Mouse (Mus musculus) limb, embryonic 15.5 days (tissue): Measurements from ENCODE around the gene Fam107a. TPM values are rescaled to one million over a fixed set of nuclear protein-coding genes. Genes with fewer than 3 reads are reported as not detected.
A peak's percentile ranks its signal among the peaks of the same experiment; 100 is the strongest.

Source experiments
- ATAC-seq: fragments of 200-750 bp; cut with Nextera tagmentation; 2 replicates; pipeline ENCODE4 v1.8.0; 2017; ENCODE audit warnings: low read depth, moderate TSS enrichment; ENCODE audit not compliant: insufficient number of reproducible peaks, low FRiP score, low TSS enrichment
- H3K27ac ChIP-seq: fragments of 300-500 bp; sonication (generic); 2 replicates; pipeline ENCODE4 v1.5.1; 2015; ENCODE audit warnings: moderate library complexity, mild to moderate bottlenecking, inconsistent platforms
- H3K27me3 ChIP-seq: fragments of 300-500 bp; sonication (generic); 2 replicates; pipeline ENCODE4 v1.6.1; 2015; ENCODE audit warnings: inconsistent platforms
- H3K36me3 ChIP-seq: fragments of 300-500 bp; sonication (generic); 2 replicates; pipeline ENCODE4 v1.6.1; 2015; ENCODE audit warnings: inconsistent platforms
- H3K4me1 ChIP-seq: fragments of 300-500 bp; sonication (generic); 2 replicates; pipeline ENCODE4 v1.6.1; 2015; ENCODE audit warnings: inconsistent platforms
- H3K4me2 ChIP-seq: fragments of 300-500 bp; sonication (generic); 2 replicates; pipeline ENCODE4 v1.6.1; 2015; ENCODE audit warnings: mild to moderate bottlenecking, inconsistent platforms
- H3K4me3 ChIP-seq: fragments of 300-500 bp; sonication (generic); 2 replicates; pipeline ENCODE4 v1.5.1; 2015; ENCODE audit warnings: mild to moderate bottlenecking, inconsistent platforms
- H3K9ac ChIP-seq: fragments of 300-500 bp; sonication (generic); 2 replicates; pipeline ENCODE4 v1.6.1; 2015; ENCODE audit warnings: inconsistent platforms
- H3K9me3 ChIP-seq: fragments of 300-500 bp; sonication (generic); 2 replicates; pipeline ENCODE4 v1.6.1; 2016; ENCODE audit warnings: inconsistent platforms
- WGBS: fragments of 180-500 bp; shearing (Covaris S2); methylation state at CpG from one replicate; pipeline ENCODE4 v1.1.7; 2015; 5-methylcytosine and 5-hydroxymethylcytosine counted together
- polyA plus RNA-seq: library from polyadenylated mRNA; unstranded; fragments of >200 nt; fragmentation: Nextera tagmentation; extraction: Ambion mirVana; gene quantifications from 2 replicates; pipeline ENCODE4 v1.2.1, GENCODE M21; 2015

Fam107a gene
- polyA plus RNA-seq, 1 experiment from 2014 or later, result 0.51 TPM

- no peaks in the 10 kb centered on the region for H3K9me3 ChIP-seq
- WGBS, result 69% methylated on average over 3 of the region's 3 CpGs
- no peak for ATAC-seq
- no peak overlapping the region for H3K4me2 ChIP-seq
- no peak overlapping the region for H3K9ac ChIP-seq
- no peak overlapping the region for H3K4me3 ChIP-seq
- H3K27ac ChIP-seq, result no peak overlapping the region
- H3K4me1 ChIP-seq, result peaks cover 29% of the 10 kb centered on the region
- no peaks in the 10 kb centered on the region for H3K36me3 ChIP-seq
- no peaks in the 10 kb centered on the region for H3K27me3 ChIP-seq
Measured at GRCm38 (mm10) chr14:8334511-8334910, 16.7 kb upstream of the Fam107a start.

GRCm38 (mm10) chr14:8332314-8333252, 14.8 kb upstream of the Fam107a start:
- Histone ChIP-seq H3K36me3 (no peaks in the 10 kb centered on the region), H3K27ac (no peak overlapping the region), H3K9me3 (no peaks in the 10 kb centered on the region), H3K9ac (no peak overlapping the region), H3K4me2 (no peak overlapping the region), H3K4me3 (no peak overlapping the region), H3K4me1 (peaks cover 35% of the 10 kb centered on the region), H3K27me3 (no peaks in the 10 kb centered on the region)
- WGBS, result 70% methylated on average over 11 of the region's 11 CpGs
- ATAC-seq, result no peak

- Histone ChIP-seq H3K4me1 (peaks cover 37% of the 10 kb centered on the region), H3K36me3 (no peaks in the 10 kb centered on the region), H3K4me3 (no peak overlapping the region), H3K27me3 (no peaks in the 10 kb centered on the region), H3K9me3 (no peaks in the 10 kb centered on the region), H3K4me2 (no peak overlapping the region), H3K27ac (no peak overlapping the region), H3K9ac (no peak overlapping the region)
- WGBS, result 62% methylated on average over 14 of the region's 14 CpGs
- ATAC-seq, result no peak
Measured at GRCm38 (mm10) chr14:8331307-8331905, 13.6 kb upstream of the Fam107a start.

GRCm38 (mm10) chr14:8330390-8330789, 12.6 kb upstream of the Fam107a start:
- WGBS, result 41% methylated on average over 6 of the region's 6 CpGs

GRCm38 (mm10) chr14:8329552-8329951, 11.7 kb upstream of the Fam107a start:
- ATAC-seq, result no peak
- WGBS, result 55% methylated on average over 4 of the region's 4 CpGs
- H3K4me2 ChIP-seq, result no peak overlapping the region
- H3K9me3 ChIP-seq, result no peaks in the 10 kb centered on the region
- no peak overlapping the region for H3K4me3 ChIP-seq
- no peak overlapping the region for H3K27ac ChIP-seq
- H3K9ac ChIP-seq, result no peak overlapping the region
- peaks cover 29% of the 10 kb centered on the region; the same call in 1 of the 2 replicates for H3K4me1 ChIP-seq
- no peaks in the 10 kb centered on the region for H3K27me3 ChIP-seq
- H3K36me3 ChIP-seq, result no peaks in the 10 kb centered on the region

More at GRCm38 (mm10) chr14:8330390-8330789, 12.6 kb upstream of the Fam107a start:
- Histone ChIP-seq H3K4me3 (no peak overlapping the region), H3K4me1 (peaks cover 29% of the 10 kb centered on the region; the same call in 1 of the 2 replicates), H3K4me2 (no peak overlapping the region), H3K9ac (no peak overlapping the region), H3K36me3 (no peaks in the 10 kb centered on the region), H3K27me3 (no peaks in the 10 kb centered on the region), H3K27ac (no peak overlapping the region), H3K9me3 (no peaks in the 10 kb centered on the region)
- no peak for ATAC-seq

- H3K9me3 ChIP-seq, result no peaks in the 10 kb centered on the region
- H3K27ac ChIP-seq, result no peak overlapping the region
- H3K27me3 ChIP-seq, result no peaks in the 10 kb centered on the region
- H3K4me1 ChIP-seq, result peaks cover 28% of the 10 kb centered on the region; the same call in 1 of the 2 replicates
- no peak overlapping the region for H3K4me3 ChIP-seq
- H3K9ac ChIP-seq, result no peak overlapping the region
- no peaks in the 10 kb centered on the region for H3K36me3 ChIP-seq
- ATAC-seq, result no peak
- 45% methylated on average over 1 of the region's 1 CpGs for WGBS
- no peak overlapping the region for H3K4me2 ChIP-seq
Measured at GRCm38 (mm10) chr14:8327371-8327770, 9.5 kb upstream of the Fam107a start.

- no peaks in the 10 kb centered on the region for H3K36me3 ChIP-seq
- H3K4me1 ChIP-seq, result peaks cover 24% of the 10 kb centered on the region; the same call in 1 of the 2 replicates
- H3K27me3 ChIP-seq, result no peaks in the 10 kb centered on the region
- ATAC-seq, result no peak
- no peak overlapping the region for H3K4me2 ChIP-seq
- no peak overlapping the region for H3K9ac ChIP-seq
- no peak overlapping the region for H3K4me3 ChIP-seq
- H3K9me3 ChIP-seq, result no peaks in the 10 kb centered on the region
- H3K27ac ChIP-seq, result no peak overlapping the region
Measured at GRCm38 (mm10) chr14:8326961-8327360, 9.1 kb upstream of the Fam107a start.

GRCm38 (mm10) chr14:8325746-8326145, 7.9 kb upstream of the Fam107a start:
- Histone ChIP-seq H3K4me3 (no peak overlapping the region), H3K27ac (no peak overlapping the region), H3K4me2 (no peak overlapping the region), H3K27me3 (no peaks in the 10 kb centered on the region), H3K36me3 (no peaks in the 10 kb centered on the region), H3K9me3 (no peaks in the 10 kb centered on the region), H3K4me1 (peaks cover 17% of the 10 kb centered on the region; the same call in 1 of the 2 replicates), H3K9ac (no peak overlapping the region)
- WGBS, result 72% methylated on average over 4 of the region's 4 CpGs
- no peak for ATAC-seq

GRCm38 (mm10) chr14:8320528-8320927, 2.7 kb upstream of the Fam107a start:
- no peak for ATAC-seq
- Histone ChIP-seq H3K4me1 (peaks cover 18% of the 10 kb centered on the region), H3K36me3 (no peaks in the 10 kb centered on the region), H3K4me2 (no peak overlapping the region), H3K9me3 (no peaks in the 10 kb centered on the region), H3K4me3 (no peak overlapping the region), H3K27me3 (peaks cover 32% of the 10 kb centered on the region), H3K27ac (no peak overlapping the region), H3K9ac (no peak overlapping the region)
- WGBS, result 66% methylated on average over 3 of the region's 3 CpGs

- H3K9ac ChIP-seq, result no peak overlapping the region
- ATAC-seq, result no peak
- 2% methylated on average over 23 of the region's 23 CpGs for WGBS
- no peaks in the 10 kb centered on the region for H3K9me3 ChIP-seq
- H3K4me3 ChIP-seq, result peak overlapping the region; percentile 23
- H3K27ac ChIP-seq, result no peak overlapping the region
- peaks cover 18% of the 10 kb centered on the region for H3K4me1 ChIP-seq
- peak overlapping the region; percentile 47 for H3K4me2 ChIP-seq
- peaks cover 39% of the 10 kb centered on the region for H3K27me3 ChIP-seq
- H3K36me3 ChIP-seq, result no peaks in the 10 kb centered on the region
Measured at GRCm38 (mm10) chr14:8316366-8317193, 1.2 kb downstream of the Fam107a start.

- Histone ChIP-seq H3K27me3 (peaks cover 39% of the 10 kb centered on the region), H3K4me1 (peaks cover 18% of the 10 kb centered on the region), H3K9me3 (no peaks in the 10 kb centered on the region), H3K4me3 (no peak overlapping the region), H3K27ac (no peak overlapping the region), H3K36me3 (no peaks in the 10 kb centered on the region), H3K9ac (no peak overlapping the region), H3K4me2 (no peak overlapping the region)
- no peak for ATAC-seq
- 84% methylated on average over 6 of the region's 6 CpGs for WGBS
Measured at GRCm38 (mm10) chr14:8315169-8315568, 2.7 kb downstream of the Fam107a start.
